Mouse (Mus musculus): ENCODE data around the gene Svs6. TPM values are rescaled to one million over a fixed set of nuclear protein-coding genes. Genes with fewer than 3 reads are reported as not detected.

The Svs6 gene
- polyA plus RNA-seq, 1 experiment from 2014 or later: not detected

- H3K4me2 ChIP-seq (replicated peaks): no peak overlapping the region
- H3K27me3 ChIP-seq (replicated peaks): no peaks in the 10 kb centered on the region; the same call in 1 of the 2 replicates
- no peak for ATAC-seq
- 76% methylated on average over 3 of the region's 3 CpGs for WGBS
- no peaks in the 10 kb centered on the region for H3K4me1 ChIP-seq (replicated peaks)
- no peaks in the 10 kb centered on the region for H3K9me3 ChIP-seq
- no peak overlapping the region for H3K27ac ChIP-seq
- no peak overlapping the region for H3K9ac ChIP-seq
- no peaks in the 10 kb centered on the region for H3K36me3 ChIP-seq
- no peak overlapping the region for H3K4me3 ChIP-seq (replicated peaks)
Observed at GRCm38 (mm10) chr2:164358373-164358772, 41.8 kb downstream of the Svs6 start.

- H3K9ac ChIP-seq: no peak overlapping the region
- no peak overlapping the region for H3K4me3 ChIP-seq (replicated peaks)
- no peaks in the 10 kb centered on the region for H3K4me1 ChIP-seq (replicated peaks)
- no peaks in the 10 kb centered on the region; the same call in 1 of the 2 replicates for H3K27me3 ChIP-seq (replicated peaks)
- H3K27ac ChIP-seq: no peak overlapping the region
- 83% methylated on average over 5 of the region's 5 CpGs for WGBS
- ATAC-seq: no peak
- no peaks in the 10 kb centered on the region for H3K36me3 ChIP-seq
- H3K4me2 ChIP-seq (replicated peaks): no peak overlapping the region
- H3K9me3 ChIP-seq: no peaks in the 10 kb centered on the region
Observed at GRCm38 (mm10) chr2:164359031-164359430, 42.5 kb downstream of the Svs6 start.

- WGBS: 73% methylated on average over 5 of the region's 5 CpGs
- H3K27me3 ChIP-seq (replicated peaks): no peaks in the 10 kb centered on the region; the same call in 1 of the 2 replicates
- ATAC-seq: no peak
- H3K9ac ChIP-seq: no peak overlapping the region
- no peak overlapping the region for H3K4me2 ChIP-seq (replicated peaks)
- no peaks in the 10 kb centered on the region for H3K4me1 ChIP-seq (replicated peaks)
- H3K27ac ChIP-seq: no peak overlapping the region
- H3K36me3 ChIP-seq: no peaks in the 10 kb centered on the region
- H3K4me3 ChIP-seq (replicated peaks): no peak overlapping the region
- no peaks in the 10 kb centered on the region for H3K9me3 ChIP-seq
Observed at GRCm38 (mm10) chr2:164359668-164360067, 43.1 kb downstream of the Svs6 start.

GRCm38 (mm10) chr2:164360974-164361657, 44.6 kb downstream of the Svs6 start:
- Histone ChIP-seq H3K4me3 (replicated peaks) (no peak overlapping the region), H3K9ac (no peak overlapping the region), H3K9me3 (no peaks in the 10 kb centered on the region), H3K27ac (no peak overlapping the region), H3K36me3 (no peaks in the 10 kb centered on the region), H3K27me3 (replicated peaks) (no peaks in the 10 kb centered on the region), H3K4me2 (replicated peaks) (no peak overlapping the region), H3K4me1 (replicated peaks) (no peaks in the 10 kb centered on the region)
- ATAC-seq: no peak
- 34% methylated on average over 13 of the region's 13 CpGs for WGBS

- no peaks in the 10 kb centered on the region for H3K36me3 ChIP-seq
- H3K27me3 ChIP-seq (replicated peaks): no peaks in the 10 kb centered on the region
- 67% methylated on average over 3 of the region's 3 CpGs for WGBS
- no peaks in the 10 kb centered on the region for H3K4me1 ChIP-seq (replicated peaks)
- no peaks in the 10 kb centered on the region for H3K9me3 ChIP-seq
- no peak for ATAC-seq
- no peak overlapping the region for H3K9ac ChIP-seq
- no peak overlapping the region for H3K4me3 ChIP-seq (replicated peaks)
- no peak overlapping the region for H3K4me2 ChIP-seq (replicated peaks)
- no peak overlapping the region for H3K27ac ChIP-seq
Observed at GRCm38 (mm10) chr2:164366947-164367346, 50.4 kb downstream of the Svs6 start.

Other genes starting within 250 kb of the Svs6 start
- 18.0 and 19.9 TPM in 2 replicates for gene Stk4, start 246.4 kb upstream of the Svs6 start, polyA plus RNA-seq (2015; fragmentation: Nextera tagmentation; extraction: Ambion mirVana)
- gene Tomm34, start 245.6 kb upstream of the Svs6 start, polyA plus RNA-seq (2015; fragmentation: Nextera tagmentation; extraction: Ambion mirVana): 52.8 and 55.4 TPM in 2 replicates
- 0.15 and 0.29 TPM in 2 replicates for gene Kcns1, start 145.6 kb upstream of the Svs6 start, polyA plus RNA-seq (2015; fragmentation: Nextera tagmentation; extraction: Ambion mirVana)
- not detected in 2 replicates for gene Wfdc5, start 134.0 kb upstream of the Svs6 start, polyA plus RNA-seq (2015; fragmentation: Nextera tagmentation; extraction: Ambion mirVana)
- gene Wfdc12, start 126.1 kb upstream of the Svs6 start, polyA plus RNA-seq (2015; fragmentation: Nextera tagmentation; extraction: Ambion mirVana): not detected in 2 replicates
- gene Wfdc15a, start 116.6 kb upstream of the Svs6 start, polyA plus RNA-seq (2015; fragmentation: Nextera tagmentation; extraction: Ambion mirVana): not detected in 2 replicates
- gene Wfdc15b, start 95.1 kb upstream of the Svs6 start, polyA plus RNA-seq (2015; fragmentation: Nextera tagmentation; extraction: Ambion mirVana): 27.0 and 32.1 TPM in 2 replicates
- gene Svs2, start 78.3 kb upstream of the Svs6 start, polyA plus RNA-seq (2015; fragmentation: Nextera tagmentation; extraction: Ambion mirVana): not detected in 2 replicates
- not detected in 2 replicates for gene Svs3b, start 60.1 kb upstream of the Svs6 start, polyA plus RNA-seq (2015; fragmentation: Nextera tagmentation; extraction: Ambion mirVana)
- not detected in 2 replicates for gene Svs4, start 38.3 kb upstream of the Svs6 start, polyA plus RNA-seq (2015; fragmentation: Nextera tagmentation; extraction: Ambion mirVana)
- not detected in 2 replicates for gene Svs3a, start 27.5 kb upstream of the Svs6 start, polyA plus RNA-seq (2015; fragmentation: Nextera tagmentation; extraction: Ambion mirVana)
- not detected in 2 replicates for gene Svs5, start 16.0 kb downstream of the Svs6 start, polyA plus RNA-seq (2015; fragmentation: Nextera tagmentation; extraction: Ambion mirVana)
- gene Slpi, start 72.3 kb downstream of the Svs6 start, polyA plus RNA-seq (2015; fragmentation: Nextera tagmentation; extraction: Ambion mirVana): 2.1 and 2.8 TPM in 2 replicates
- 16.1 and 40.7 TPM in 2 replicates for gene Rbpjl, start 86.4 kb downstream of the Svs6 start, polyA plus RNA-seq (2015; fragmentation: Nextera tagmentation; extraction: Ambion mirVana)
- gene Matn4, start 88.4 kb downstream of the Svs6 start, polyA plus RNA-seq (2015; fragmentation: Nextera tagmentation; extraction: Ambion mirVana): 9.3 and 11.0 TPM in 2 replicates
- gene Sdc4, start 127.1 kb downstream of the Svs6 start, polyA plus RNA-seq (2015; fragmentation: Nextera tagmentation; extraction: Ambion mirVana): 120 and 126 TPM in 2 replicates
- 51.1 and 61.9 TPM in 2 replicates for gene Sys1, start 140.2 kb downstream of the Svs6 start, polyA plus RNA-seq (2015; fragmentation: Nextera tagmentation; extraction: Ambion mirVana)
- 9.4 and 18.5 TPM in 2 replicates for gene Gm20458, start 144.2 kb downstream of the Svs6 start, polyA plus RNA-seq (2015; fragmentation: Nextera tagmentation; extraction: Ambion mirVana)
- gene Trp53tg5, start 157.0 kb downstream of the Svs6 start, polyA plus RNA-seq (2015; fragmentation: Nextera tagmentation; extraction: Ambion mirVana): not detected in 2 replicates
- gene Dbndd2, start 169.4 kb downstream of the Svs6 start, polyA plus RNA-seq (2015; fragmentation: Nextera tagmentation; extraction: Ambion mirVana): 4.7 and 14.8 TPM in 2 replicates
- 62.7 and 65.7 TPM in 2 replicates for gene Pigt, start 180.8 kb downstream of the Svs6 start, polyA plus RNA-seq (2015; fragmentation: Nextera tagmentation; extraction: Ambion mirVana)
- 53.3 and 57.4 TPM in 2 replicates for gene Wfdc2, start 245.7 kb downstream of the Svs6 start, polyA plus RNA-seq (2015; fragmentation: Nextera tagmentation; extraction: Ambion mirVana)